8 mouse cellular contexts compared by ENCODE assay signal in the genomic region with DNA sequence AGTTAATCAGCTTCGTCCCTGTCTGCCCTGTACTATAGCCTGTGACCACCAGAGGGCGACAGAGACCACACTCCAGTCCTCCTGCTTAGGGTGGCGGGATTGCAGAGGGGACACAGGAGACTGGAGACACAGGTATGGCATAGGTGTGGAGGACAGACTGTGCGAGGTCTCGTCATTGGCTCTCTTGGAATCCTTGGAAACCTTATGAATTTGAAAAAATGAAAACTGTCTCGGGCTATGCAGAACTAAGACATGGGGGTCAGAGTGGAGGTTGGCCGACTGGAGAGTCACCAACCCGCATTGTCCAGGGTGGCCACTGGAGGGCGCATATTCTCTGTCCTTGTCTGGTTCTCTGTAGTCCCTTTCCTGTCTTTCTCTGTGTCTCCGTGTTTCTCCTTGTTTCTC. TPM values are rescaled to one million over a fixed set of nuclear protein-coding genes. Genes with fewer than 3 reads are reported as not detected.
DNase-seq lines count a peak whose midpoint lies in the region; ATAC-seq lines count a peak whose summit lies in the region.

No protein-coding gene starts in this region.

- no peak overlapping the region for H3K4me3 ChIP-seq in hindbrain, embryonic 16.5 days (ENCODE audit: low read length)

- H3K4me2 ChIP-seq in hindbrain, embryonic 16.5 days (ENCODE audit: low read length), result peak overlapping the region; percentile 46

- peak; percentile 80 for ATAC-seq in hindbrain, embryonic 16.5 days

- H3K9ac ChIP-seq in hindbrain, embryonic 16.5 days (ENCODE audit: low read depth, low read length), result no peak overlapping the region

- H3K27ac ChIP-seq in hindbrain, embryonic 16.5 days (ENCODE audit: low read depth, low read length), result no peak overlapping the region

- H3K36me3 ChIP-seq in hindbrain, embryonic 16.5 days (ENCODE audit: control insufficient read depth, insufficient read depth, low read length), result no peaks in the 10 kb centered on the region

- WGBS in hindbrain, embryonic 16.5 days, result under 1% methylated on average over 10 of the region's 10 CpGs

- DNase-seq in WW6 (ENCODE audit: low read depth, low spot score), result peak; percentile 71
- peak; percentile 90 to 96 for DNase-seq in cerebellum, postnatal 36 days
- peak; percentile 94 for DNase-seq in gastrocnemius, adult 18-20 months (ENCODE audit: low spot score)
- DNase-seq in left cerebral cortex, adult 11 months (ENCODE audit: low spot score), result peak; percentile 83
- DNase-seq in lung, postnatal 4 days, result peak; percentile 89 to 92
- peak; percentile 85 for DNase-seq in retina, postnatal 7 days (ENCODE audit: low read depth, low spot score)
- peak; percentile 79 to 87 for DNase-seq in urinary bladder, adult 18-20 months (ENCODE audit: low spot score in 2 of 2)

- H3K9me3 ChIP-seq in hindbrain, embryonic 16.5 days (ENCODE audit: control insufficient read depth, low read length), result no peaks in the 10 kb centered on the region

- H3K27me3 ChIP-seq in hindbrain, embryonic 16.5 days (replicated peaks; ENCODE audit: control insufficient read depth, insufficient read depth, low read length), result no peaks in the 10 kb centered on the region

- H3K4me1 ChIP-seq in hindbrain, embryonic 16.5 days (ENCODE audit: control insufficient read depth, insufficient read depth, low read depth, low read length), result peaks cover 29% of the 10 kb centered on the region

RNA-seq across cellular contexts. Expression of gene Fam92b, which starts 1.8 kb away (rescaled TPM):
- not detected for total RNA-seq in gastrocnemius, adult 18-20 months (2021)
- 1.8 and 2.6 TPM in 2 replicates for polyA plus RNA-seq in hindbrain, embryonic 16.5 days (2015; fragmentation: Nextera tagmentation; extraction: Ambion mirVana)

RNA-seq across cellular contexts. Expression of gene Gse1, which starts 49.2 kb away (rescaled TPM):
- total RNA-seq in gastrocnemius, adult 18-20 months (2021), result 10 to 100 TPM; 28.9 to 32.6 TPM
- polyA plus RNA-seq in hindbrain, embryonic 16.5 days (2015; fragmentation: Nextera tagmentation; extraction: Ambion mirVana), result 10.7 and 14.8 TPM in 2 replicates
